Mouse (Mus musculus): ENCODE data around the gene Ggt5. TPM values are rescaled to one million over a fixed set of nuclear protein-coding genes. Genes with fewer than 3 reads are reported as not detected.
"Not testable (repeated sequence)": the region's sequence is repeated elsewhere in the genome, so short reads cannot be mapped to it uniquely, and the experiment has no call there.

The Ggt5 gene
- polyA plus RNA-seq, 1 experiment from 2014 or later, result 2.5 TPM

- 55% methylated on average over 6 of the region's 6 CpGs for WGBS
- Histone ChIP-seq H3K36me3 (ENCODE audit: control insufficient read depth, insufficient read depth, low read length) (no peaks in the 10 kb centered on the region), H3K9ac (ENCODE audit: low read length) (no peak overlapping the region), H3K4me1 (replicated peaks; ENCODE audit: control insufficient read depth, insufficient read depth, low read length) (peaks cover under 1% of the 10 kb centered on the region; the same call in 1 of the 2 replicates), H3K4me3 (ENCODE audit: low read length) (no peak overlapping the region), H3K27ac (ENCODE audit: low read length) (no peak overlapping the region), H3K4me2 (ENCODE audit: low read depth, low read length) (no peak overlapping the region), H3K27me3 (ENCODE audit: control insufficient read depth, insufficient read depth, low read depth, low read length) (peaks cover 9% of the 10 kb centered on the region), H3K9me3 (ENCODE audit: control insufficient read depth, low read length) (no peaks in the 10 kb centered on the region)
- no peak for ATAC-seq (ENCODE audit: low read depth)
Observed at GRCm38 (mm10) chr10:75565436-75565835, 23.7 kb upstream of the Ggt5 start.

GRCm38 (mm10) chr10:75565906-75566305 lies 23.2 kb upstream of the Ggt5 start:
- Histone ChIP-seq H3K27me3 (ENCODE audit: control insufficient read depth, insufficient read depth, low read depth, low read length) (peaks cover 5% of the 10 kb centered on the region; the same call in 1 of the 2 replicates), H3K4me3 (ENCODE audit: low read length) (no peak overlapping the region), H3K9ac (ENCODE audit: low read length) (no peak overlapping the region), H3K4me1 (replicated peaks; ENCODE audit: control insufficient read depth, insufficient read depth, low read length) (no peaks in the 10 kb centered on the region), H3K4me2 (ENCODE audit: low read depth, low read length) (no peak overlapping the region), H3K9me3 (ENCODE audit: control insufficient read depth, low read length) (no peaks in the 10 kb centered on the region), H3K36me3 (ENCODE audit: control insufficient read depth, insufficient read depth, low read length) (no peaks in the 10 kb centered on the region), H3K27ac (ENCODE audit: low read length) (no peak overlapping the region)
- ATAC-seq (ENCODE audit: low read depth), result 0 out of 2 replicates have a peak, but pooled peaks have one; percentile 35
- WGBS, result 62% methylated on average over 7 of the region's 7 CpGs

GRCm38 (mm10) chr10:75566321-75566720 lies 22.8 kb upstream of the Ggt5 start:
- no peaks in the 10 kb centered on the region for H3K4me1 ChIP-seq (replicated peaks; ENCODE audit: control insufficient read depth, insufficient read depth, low read length)
- no peak overlapping the region for H3K4me2 ChIP-seq (ENCODE audit: low read depth, low read length)
- no peak overlapping the region for H3K27ac ChIP-seq (ENCODE audit: low read length)
- H3K4me3 ChIP-seq (ENCODE audit: low read length), result no peak overlapping the region
- no peaks in the 10 kb centered on the region for H3K36me3 ChIP-seq (ENCODE audit: control insufficient read depth, insufficient read depth, low read length)
- no peak overlapping the region for H3K9ac ChIP-seq (ENCODE audit: low read length)
- H3K9me3 ChIP-seq (ENCODE audit: control insufficient read depth, low read length), result no peaks in the 10 kb centered on the region
- 77% methylated on average over 5 of the region's 5 CpGs for WGBS
- peaks cover 2% of the 10 kb centered on the region; the same call in 1 of the 2 replicates for H3K27me3 ChIP-seq (ENCODE audit: control insufficient read depth, insufficient read depth, low read depth, low read length)
- no peak for ATAC-seq (ENCODE audit: low read depth)

GRCm38 (mm10) chr10:75566765-75567164 lies 22.4 kb upstream of the Ggt5 start:
- H3K4me2 ChIP-seq (ENCODE audit: low read depth, low read length); H3K9me3 ChIP-seq (ENCODE audit: control insufficient read depth, low read length); H3K27me3 ChIP-seq (ENCODE audit: control insufficient read depth, insufficient read depth, low read depth, low read length); H3K4me1 ChIP-seq (replicated peaks; ENCODE audit: control insufficient read depth, insufficient read depth, low read length); H3K9ac ChIP-seq (ENCODE audit: low read length); H3K36me3 ChIP-seq (ENCODE audit: control insufficient read depth, insufficient read depth, low read length); H3K4me3 ChIP-seq (ENCODE audit: low read length); H3K27ac ChIP-seq (ENCODE audit: low read length); ATAC-seq (ENCODE audit: low read depth): not testable (repeated sequence)
- 80% methylated on average over 2 of the region's 2 CpGs for WGBS

- ATAC-seq (ENCODE audit: low read depth), result no peak
- Histone ChIP-seq H3K27me3 (ENCODE audit: control insufficient read depth, insufficient read depth, low read depth, low read length) (no peaks in the 10 kb centered on the region), H3K4me3 (ENCODE audit: low read length) (no peak overlapping the region), H3K36me3 (ENCODE audit: control insufficient read depth, insufficient read depth, low read length) (no peaks in the 10 kb centered on the region), H3K4me1 (replicated peaks; ENCODE audit: control insufficient read depth, insufficient read depth, low read length) (no peaks in the 10 kb centered on the region), H3K4me2 (ENCODE audit: low read depth, low read length) (no peak overlapping the region), H3K27ac (ENCODE audit: low read length) (no peak overlapping the region), H3K9ac (ENCODE audit: low read length) (no peak overlapping the region), H3K9me3 (ENCODE audit: control insufficient read depth, low read length) (no peaks in the 10 kb centered on the region)
- WGBS, result 22% methylated on average over 5 of the region's 5 CpGs
Observed at GRCm38 (mm10) chr10:75568029-75568428, 21.1 kb upstream of the Ggt5 start.

- Histone ChIP-seq H3K36me3 (ENCODE audit: control insufficient read depth, insufficient read depth, low read length) (no peaks in the 10 kb centered on the region), H3K4me2 (ENCODE audit: low read depth, low read length) (0 out of 2 replicates have a peak overlapping the region, but pooled peaks have one; percentile 1), H3K9me3 (ENCODE audit: control insufficient read depth, low read length) (no peaks in the 10 kb centered on the region), H3K27ac (ENCODE audit: low read length) (no peak overlapping the region), H3K4me3 (ENCODE audit: low read length) (no peak overlapping the region), H3K4me1 (replicated peaks; ENCODE audit: control insufficient read depth, insufficient read depth, low read length) (no peaks in the 10 kb centered on the region), H3K9ac (ENCODE audit: low read length) (no peak overlapping the region), H3K27me3 (ENCODE audit: control insufficient read depth, insufficient read depth, low read depth, low read length) (no peaks in the 10 kb centered on the region)
- peak; percentile 35; the same call in 1 of the 2 replicates for ATAC-seq (ENCODE audit: low read depth)
- WGBS, result 6% methylated on average over 11 of the region's 11 CpGs
Observed at GRCm38 (mm10) chr10:75568441-75568840, 20.7 kb upstream of the Ggt5 start.

GRCm38 (mm10) chr10:75568851-75569250 lies 20.3 kb upstream of the Ggt5 start:
- H3K4me2 ChIP-seq (ENCODE audit: low read depth, low read length), result no peak overlapping the region
- H3K36me3 ChIP-seq (ENCODE audit: control insufficient read depth, insufficient read depth, low read length), result no peaks in the 10 kb centered on the region
- no peaks in the 10 kb centered on the region for H3K4me1 ChIP-seq (replicated peaks; ENCODE audit: control insufficient read depth, insufficient read depth, low read length)
- H3K4me3 ChIP-seq (ENCODE audit: low read length), result no peak overlapping the region
- no peak overlapping the region for H3K9ac ChIP-seq (ENCODE audit: low read length)
- H3K9me3 ChIP-seq (ENCODE audit: control insufficient read depth, low read length), result no peaks in the 10 kb centered on the region
- no peaks in the 10 kb centered on the region for H3K27me3 ChIP-seq (ENCODE audit: control insufficient read depth, insufficient read depth, low read depth, low read length)
- WGBS, result 12% methylated on average over 4 of the region's 4 CpGs
- no peak overlapping the region for H3K27ac ChIP-seq (ENCODE audit: low read length)
- no peak for ATAC-seq (ENCODE audit: low read depth)

- 35% methylated on average over 10 of the region's 10 CpGs for WGBS
- H3K27me3 ChIP-seq (ENCODE audit: control insufficient read depth, insufficient read depth, low read depth, low read length), result no peaks in the 10 kb centered on the region
- no peaks in the 10 kb centered on the region for H3K36me3 ChIP-seq (ENCODE audit: control insufficient read depth, insufficient read depth, low read length)
- H3K27ac ChIP-seq (ENCODE audit: low read length), result no peak overlapping the region
- no peak overlapping the region for H3K9ac ChIP-seq (ENCODE audit: low read length)
- H3K4me3 ChIP-seq (ENCODE audit: low read length), result no peak overlapping the region
- no peak for ATAC-seq (ENCODE audit: low read depth)
- H3K4me2 ChIP-seq (ENCODE audit: low read depth, low read length), result no peak overlapping the region
- H3K4me1 ChIP-seq (replicated peaks; ENCODE audit: control insufficient read depth, insufficient read depth, low read length), result no peaks in the 10 kb centered on the region
- H3K9me3 ChIP-seq (ENCODE audit: control insufficient read depth, low read length), result no peaks in the 10 kb centered on the region
Observed at GRCm38 (mm10) chr10:75570981-75571657, 18.0 kb upstream of the Ggt5 start.

GRCm38 (mm10) chr10:75571937-75572336 lies 17.2 kb upstream of the Ggt5 start:
- Histone ChIP-seq H3K27me3 (ENCODE audit: control insufficient read depth, insufficient read depth, low read depth, low read length) (no peaks in the 10 kb centered on the region), H3K4me2 (ENCODE audit: low read depth, low read length) (no peak overlapping the region), H3K9me3 (ENCODE audit: control insufficient read depth, low read length) (no peaks in the 10 kb centered on the region), H3K4me3 (ENCODE audit: low read length) (no peak overlapping the region), H3K27ac (ENCODE audit: low read length) (no peak overlapping the region), H3K9ac (ENCODE audit: low read length) (no peak overlapping the region), H3K4me1 (replicated peaks; ENCODE audit: control insufficient read depth, insufficient read depth, low read length) (no peaks in the 10 kb centered on the region), H3K36me3 (ENCODE audit: control insufficient read depth, insufficient read depth, low read length) (no peaks in the 10 kb centered on the region)
- WGBS, result 51% methylated on average over 9 of the region's 9 CpGs
- no peak for ATAC-seq (ENCODE audit: low read depth)

Measured in lung, embryonic 16.5 days (tissue).